Mouse (Mus musculus): ENCODE measurements around the gene Dhdh.
"Not testable (repeated sequence)": the region's sequence is repeated elsewhere in the genome, so short reads cannot be mapped to it uniquely, and the experiment has no call there.

Gene Dhdh

DNA sequence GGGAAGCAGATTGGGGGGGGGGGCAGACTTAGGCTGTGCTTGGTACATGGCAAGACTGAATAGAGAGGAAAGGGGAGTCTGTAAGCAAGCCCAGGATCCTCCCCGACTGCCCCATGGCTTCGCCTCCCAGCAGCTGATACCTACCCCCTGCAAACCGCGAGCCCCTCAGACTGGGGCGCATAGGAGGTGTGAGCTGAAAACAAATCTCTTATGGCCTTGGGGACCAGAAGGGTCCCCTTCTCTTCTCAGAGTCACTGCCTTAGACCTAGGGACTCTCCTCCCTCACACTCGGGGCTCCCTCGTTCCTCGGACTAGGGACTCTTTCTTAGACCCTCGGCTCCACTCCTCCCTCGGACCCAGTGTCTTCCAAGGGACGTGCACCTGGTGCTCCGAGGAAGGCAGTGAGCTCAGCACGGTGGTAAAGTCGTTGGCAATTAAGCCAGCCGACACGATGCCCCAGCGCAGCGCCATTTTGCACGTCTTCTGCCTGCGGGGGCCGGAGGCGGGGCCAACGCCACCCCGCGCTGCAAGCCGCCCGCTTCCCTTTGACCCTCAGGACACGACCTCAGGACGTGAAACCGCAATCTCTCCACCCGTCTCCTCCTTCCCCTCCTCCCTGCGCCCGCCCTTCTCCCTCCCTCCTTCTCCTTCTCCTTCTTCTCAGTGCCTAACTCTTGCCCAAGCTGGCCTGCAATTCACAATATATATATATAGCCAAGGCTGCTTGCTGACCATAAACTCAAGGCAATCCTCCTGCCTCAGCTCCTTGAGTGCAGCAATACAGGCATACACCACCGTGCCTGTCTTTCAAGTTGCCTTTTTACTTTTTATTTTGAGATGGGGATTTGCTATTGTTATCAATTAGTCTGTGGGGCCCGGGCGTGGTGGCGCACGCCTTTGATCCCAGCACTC, at the start of gene Dhdh:
Gene Dhdh (minus strand): TSS at position 513 of the 912 bp plus-strand sequence.
- DNase-seq: peak; percentile 25 to 38

DNA sequence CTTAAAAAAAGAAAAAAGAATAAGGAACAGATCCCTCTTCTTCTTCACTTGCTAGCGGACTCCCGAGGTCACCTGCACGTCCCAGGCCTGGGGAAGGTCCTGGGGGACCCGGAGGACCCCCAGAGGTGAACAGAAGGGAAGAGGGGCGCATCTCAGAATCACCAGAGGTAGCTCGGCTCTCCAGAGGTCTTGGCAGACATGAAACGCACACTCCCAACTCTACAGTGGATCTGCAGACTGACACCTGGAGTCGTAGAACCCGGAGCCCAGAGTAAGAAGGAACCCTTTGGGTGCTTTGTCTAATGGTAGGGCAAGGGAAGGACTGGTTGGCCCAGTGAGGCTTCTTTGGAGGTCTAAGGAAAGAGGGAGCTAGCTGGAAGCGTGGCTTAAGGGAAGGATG, 49.0 kb upstream of the Dhdh start:
- no peak for DNase-seq

DNA sequence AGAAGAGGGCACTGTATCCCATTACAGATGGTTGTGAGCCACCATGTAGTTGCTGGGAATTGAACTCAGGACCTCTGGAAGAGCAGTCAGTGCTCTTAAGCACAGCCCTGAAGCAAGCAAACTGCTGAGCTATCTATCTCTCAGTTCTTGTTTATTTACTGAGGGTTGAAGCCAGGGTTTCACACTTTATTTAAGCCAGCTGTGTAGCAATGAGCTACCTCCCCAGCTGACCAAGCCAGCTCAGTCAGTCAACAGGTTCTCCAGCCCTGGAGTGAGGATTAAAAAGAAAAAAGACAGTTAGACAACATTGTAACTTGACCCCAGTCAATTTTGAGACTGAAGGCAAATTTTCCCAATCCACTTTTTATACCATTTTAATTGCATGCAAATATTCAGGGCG, 47.1 kb upstream of the Dhdh start:
- DNase-seq: no peak

DNA sequence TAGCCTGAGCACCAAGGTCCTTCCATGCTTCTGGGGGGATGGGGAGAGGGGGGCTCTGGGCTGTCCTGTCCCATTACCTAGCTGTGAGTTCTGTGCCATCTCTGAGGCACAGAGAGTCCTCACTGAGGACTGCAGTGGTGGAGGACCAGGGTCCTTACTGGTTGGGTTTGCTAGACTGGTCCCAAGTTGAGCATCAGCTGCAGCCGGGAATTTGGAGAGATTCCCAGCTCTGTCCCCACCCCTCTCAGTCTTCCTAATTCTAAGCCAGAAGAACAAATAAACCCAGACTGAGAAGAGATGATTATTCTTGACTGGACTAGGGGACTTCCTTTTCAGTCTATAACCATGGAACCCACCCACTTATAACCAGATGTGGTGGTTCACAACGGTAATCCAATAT, 42.0 kb upstream of the Dhdh start:
- no peak for DNase-seq

- no peak for DNase-seq
These were observed 40.9 kb upstream of the Dhdh start for GRCm38 (mm10) chr7:45529461-45529860.

DNA sequence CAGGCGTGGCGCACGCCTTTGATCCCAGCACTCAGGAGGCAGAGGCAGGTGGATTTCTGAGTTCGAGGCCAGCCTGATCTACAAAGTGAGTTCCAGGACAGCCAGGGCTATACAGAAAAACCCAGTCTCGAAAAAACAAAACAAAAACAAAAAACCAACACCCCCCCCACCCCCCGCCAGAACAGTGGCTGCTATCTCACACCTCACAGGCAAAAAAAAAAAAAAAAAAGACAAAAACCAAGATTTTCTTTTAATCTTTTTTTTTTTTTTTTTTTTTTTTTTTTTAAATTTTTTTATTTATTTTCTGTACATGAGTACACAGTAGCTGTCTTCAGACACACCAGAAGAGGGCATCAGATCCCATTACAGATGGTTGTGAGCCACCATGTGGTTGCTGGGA, 38.6 kb upstream of the Dhdh start:
- DNase-seq: not testable (repeated sequence)

DNA sequence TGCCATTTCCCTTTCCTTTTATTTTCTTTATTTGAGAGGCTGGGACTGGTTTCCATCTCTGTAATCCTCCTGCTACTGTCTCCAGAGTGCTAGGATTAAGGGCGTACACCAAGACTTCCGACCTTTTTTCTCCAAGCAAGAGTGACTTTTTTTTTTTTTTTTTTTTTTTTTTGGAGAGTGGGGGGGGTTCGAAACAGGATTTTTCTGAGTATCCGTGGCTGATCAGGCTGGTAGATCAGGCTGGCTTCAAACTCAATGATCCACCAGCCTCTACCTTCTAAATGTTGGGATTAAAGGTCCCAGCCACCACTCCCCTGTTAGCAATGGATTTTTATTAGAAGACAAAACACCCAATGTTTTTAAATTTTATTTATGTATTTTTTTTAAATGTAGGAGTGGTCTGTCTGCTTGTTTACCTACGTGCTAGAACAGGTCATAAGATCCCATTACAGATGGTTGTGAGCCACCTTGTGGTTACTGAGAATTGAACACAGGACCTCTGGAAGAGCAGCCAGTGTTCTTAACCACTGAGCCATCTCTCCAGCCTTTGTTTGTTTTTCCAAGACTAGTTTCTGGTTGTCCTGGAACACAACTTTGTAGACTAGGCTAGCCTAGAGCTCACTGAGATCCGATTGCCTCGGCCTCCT, 38.0 kb upstream of the Dhdh start:
- no peak for DNase-seq

GRCm38 (mm10) chr7:45525809-45526473, 37.3 kb upstream of the Dhdh start, which contains the start of the genes Ppp1r15a and Plekha4:
Gene Ppp1r15a (minus strand): TSS chr7:45526268.
Gene Plekha4 (plus strand): TSS chr7:45526330.
- DNase-seq: peak; percentile 91 to 92

DNA sequence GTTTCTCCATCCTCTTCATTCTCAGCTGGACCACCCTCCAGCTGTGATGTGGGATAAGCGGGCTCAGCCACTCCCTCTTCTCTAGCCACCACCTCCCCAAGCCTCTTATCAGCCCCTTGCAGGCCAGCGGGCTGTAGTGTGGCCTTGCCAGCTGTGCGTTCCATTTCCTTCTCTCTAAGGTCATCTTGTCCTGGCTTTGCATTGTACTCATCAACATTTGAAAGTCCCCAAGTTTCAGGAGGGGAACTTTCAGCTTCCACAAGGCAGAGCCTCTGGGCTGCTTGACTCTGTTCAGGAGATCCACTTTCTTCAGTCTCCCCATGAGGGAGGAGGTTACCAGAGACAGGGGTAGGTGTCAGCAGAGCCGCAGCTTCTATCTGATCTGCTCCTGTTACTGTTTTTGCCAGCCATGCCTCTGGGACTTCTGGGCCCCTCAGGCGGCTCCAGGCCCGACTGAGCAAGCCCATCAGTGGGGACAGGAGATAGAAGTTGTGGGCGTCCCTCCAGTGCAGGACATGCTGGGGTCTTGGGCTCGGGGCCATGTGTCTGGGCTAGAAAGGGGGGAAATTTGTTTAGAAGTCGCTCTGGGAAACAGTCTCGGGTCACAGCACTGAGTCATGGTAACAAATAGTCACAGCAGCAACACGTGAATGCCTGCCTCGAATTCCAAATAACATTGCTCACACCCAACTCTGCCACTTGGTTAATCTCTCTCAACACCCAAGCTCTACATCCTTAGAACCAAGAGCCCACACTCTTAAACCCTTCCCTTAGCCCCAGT, 36.4 kb upstream of the Dhdh start:
- DNase-seq: no peak

- no peak for DNase-seq
These were observed 35.1 kb upstream of the Dhdh start for GRCm38 (mm10) chr7:45523678-45524170.

GRCm38 (mm10) chr7:45522957-45523676, 34.5 kb upstream of the Dhdh start:
- DNase-seq: no peak

GRCm38 (mm10) chr7:45522194-45522752, 33.7 kb upstream of the Dhdh start:
- no peak for DNase-seq

- peak; percentile 84 to 90 for DNase-seq
These were observed 33.2 kb upstream of the Dhdh start for GRCm38 (mm10) chr7:45521728-45522184.

- no peak for DNase-seq
These were observed 32.0 kb upstream of the Dhdh start for GRCm38 (mm10) chr7:45520605-45521004.

DNA sequence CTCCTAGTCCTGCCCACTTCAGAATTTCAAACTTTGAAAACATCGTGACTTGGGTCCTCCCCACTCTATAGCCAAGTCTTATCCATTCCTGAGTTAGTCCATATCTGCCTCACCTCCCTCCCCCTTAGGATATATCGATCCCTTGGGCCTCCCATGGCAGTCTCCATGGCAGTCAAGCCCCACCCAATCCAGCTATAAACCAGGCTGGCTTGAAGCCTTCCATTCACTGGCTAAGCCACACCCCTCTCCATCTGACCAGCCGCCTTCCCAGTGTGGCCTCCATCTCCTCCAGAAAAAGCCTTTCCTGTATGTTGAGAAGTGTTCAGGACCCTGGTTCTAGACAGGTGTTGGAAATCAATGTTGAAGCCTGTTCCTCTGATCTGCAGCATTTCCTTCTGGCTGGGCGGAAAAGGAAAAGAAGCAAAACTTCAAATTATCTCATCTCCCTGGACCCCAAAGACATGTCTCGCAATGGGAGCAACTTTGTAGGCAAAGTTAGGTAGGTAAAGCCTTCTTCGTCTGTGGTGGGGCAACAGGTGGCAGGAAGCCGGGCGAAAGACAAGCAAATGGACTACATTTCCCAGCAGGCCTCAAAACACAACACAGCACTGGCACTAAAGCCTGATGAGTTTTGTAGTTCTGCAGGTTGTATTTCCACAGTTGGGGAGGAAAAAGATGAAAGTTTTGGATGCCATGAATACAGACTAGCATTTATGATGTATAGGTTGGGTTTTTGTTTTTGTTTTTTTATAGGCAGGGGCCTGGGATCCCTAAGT, 30.9 kb upstream of the Dhdh start:
- no peak for DNase-seq

GRCm38 (mm10) chr7:45518618-45519017, 30.0 kb upstream of the Dhdh start:
- no peak for DNase-seq

DNA sequence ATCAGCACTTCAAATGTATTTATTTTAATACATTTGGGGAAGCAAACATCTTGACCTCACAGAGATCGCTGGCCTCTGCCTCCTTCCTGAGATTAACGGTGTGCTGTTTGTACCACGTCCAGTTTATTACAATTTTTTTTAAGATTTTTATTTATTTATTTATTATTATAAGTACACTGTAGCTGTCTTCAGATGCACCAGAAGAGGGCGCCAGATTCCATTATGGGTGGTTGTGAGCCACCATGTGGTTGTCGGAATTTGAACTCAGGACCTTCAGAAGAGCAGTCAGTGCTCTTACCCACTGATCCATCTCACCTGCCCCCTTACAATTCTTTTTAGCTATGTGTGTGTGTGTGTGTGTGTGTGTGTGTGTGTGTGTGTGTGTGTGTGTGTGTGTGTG, 28.2 kb upstream of the Dhdh start:
- DNase-seq: not testable (repeated sequence)

DNA sequence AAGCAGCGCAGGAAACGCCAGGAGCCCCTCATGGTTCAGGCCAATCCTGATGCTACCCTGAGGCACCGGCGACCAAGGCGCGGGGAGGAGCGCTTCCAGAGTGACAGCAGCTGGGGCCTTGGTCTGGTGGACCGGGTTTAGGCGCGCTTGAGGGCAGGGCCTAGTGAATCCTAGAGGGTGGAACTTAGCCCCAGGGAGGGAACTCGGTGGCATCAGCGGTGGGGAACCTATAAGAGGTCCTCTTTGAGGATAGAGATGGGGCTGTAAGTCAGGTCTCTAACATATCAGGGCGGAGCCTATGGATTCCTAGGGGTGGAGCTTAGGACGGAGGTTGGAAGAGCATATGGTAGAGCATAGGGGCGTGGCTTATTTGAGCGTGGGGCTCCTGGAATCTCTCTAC, 26.8 kb upstream of the Dhdh start:
- DNase-seq: no peak

DNA sequence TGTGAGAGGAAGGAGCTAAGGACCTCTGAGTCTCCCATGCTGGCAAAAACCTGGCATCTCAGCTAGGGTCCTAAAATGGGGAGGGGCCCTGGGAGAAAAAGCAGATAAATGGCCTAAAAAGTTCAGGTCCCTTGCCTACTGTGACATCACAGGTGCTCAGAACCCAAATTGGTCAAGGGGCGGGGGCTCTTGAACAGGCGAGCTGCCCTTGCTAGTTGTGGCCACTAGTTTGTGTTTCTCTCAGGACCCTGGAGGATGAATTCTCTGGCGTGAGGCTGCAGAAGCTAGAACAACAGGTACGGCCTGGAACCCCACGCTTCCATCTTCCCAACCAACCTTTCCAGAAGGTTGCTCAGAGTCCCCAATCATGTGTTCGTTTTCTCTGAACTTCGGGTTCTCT, 25.8 kb upstream of the Dhdh start:
- no peak for DNase-seq
